Mouse (Mus musculus): Measurements from ENCODE around the gene Smim24.

Gene Smim24

GRCm38 (mm10) chr10:81389801-81390677 is 2.8 kb upstream of the Smim24 start:
- DNase-seq (ENCODE audit: low spot score in 2 of 2): peak in 1 of 2 experiments; percentile 85

- no peak for DNase-seq (ENCODE audit: low spot score in 2 of 2)
These were observed 2.2 kb upstream of the Smim24 start for GRCm38 (mm10) chr10:81390678-81390965.

- DNase-seq (ENCODE audit: low spot score in 2 of 2): no peak
These were observed 581 bp upstream of the Smim24 start for GRCm38 (mm10) chr10:81392270-81392669.

GRCm38 (mm10) chr10:81393456-81394063 is 709 bp downstream of the Smim24 start:
- no peak for DNase-seq (ENCODE audit: low spot score in 2 of 2)

- peak in 1 of 2 experiments; percentile 75 for DNase-seq (ENCODE audit: low spot score in 2 of 2)
These were observed 2.3 kb downstream of the Smim24 start for GRCm38 (mm10) chr10:81395127-81395526.

GRCm38 (mm10) chr10:81395865-81396264 is 3.0 kb downstream of the Smim24 start:
- DNase-seq (ENCODE audit: low spot score in 2 of 2): no peak

GRCm38 (mm10) chr10:81396749-81397148 is 3.9 kb downstream of the Smim24 start:
- no peak for DNase-seq (ENCODE audit: low spot score in 2 of 2)

GRCm38 (mm10) chr10:81399296-81399695 is 6.4 kb downstream of the Smim24 start:
- no peak for DNase-seq (ENCODE audit: low spot score in 2 of 2)

GRCm38 (mm10) chr10:81399798-81400308 is 7.0 kb downstream of the Smim24 start:
- DNase-seq (ENCODE audit: low spot score in 2 of 2): no peak

GRCm38 (mm10) chr10:81400371-81401204 is 7.7 kb downstream of the Smim24 start:
- no peak for DNase-seq (ENCODE audit: low spot score in 2 of 2)

- peak in 1 of 2 experiments; percentile 82 for DNase-seq (ENCODE audit: low spot score in 2 of 2)
These were observed 8.3 kb downstream of the Smim24 start for GRCm38 (mm10) chr10:81401205-81401520.

- peak; percentile 84 to 87 for DNase-seq (ENCODE audit: low spot score in 2 of 2)
These were observed 8.8 kb downstream of the Smim24 start for GRCm38 (mm10) chr10:81401521-81402226.

- no peak for DNase-seq (ENCODE audit: low spot score in 2 of 2)
These were observed 9.4 kb downstream of the Smim24 start for GRCm38 (mm10) chr10:81402227-81402765.

GRCm38 (mm10) chr10:81403511-81403910 is 10.7 kb downstream of the Smim24 start:
- no peak for DNase-seq (ENCODE audit: low spot score in 2 of 2)

- no peak for DNase-seq (ENCODE audit: low spot score in 2 of 2)
These were observed 11.2 kb downstream of the Smim24 start for GRCm38 (mm10) chr10:81404082-81404481.

- DNase-seq (ENCODE audit: low spot score in 2 of 2): no peak
These were observed 11.9 kb downstream of the Smim24 start for GRCm38 (mm10) chr10:81404720-81405119.

- DNase-seq (ENCODE audit: low spot score in 2 of 2): no peak
These were observed 12.8 kb downstream of the Smim24 start for GRCm38 (mm10) chr10:81405588-81406201.

GRCm38 (mm10) chr10:81406504-81407440 is 13.9 kb downstream of the Smim24 start:
- DNase-seq (ENCODE audit: low spot score in 2 of 2): no peak

GRCm38 (mm10) chr10:81407539-81408423 is 14.9 kb downstream of the Smim24 start:
- peak; percentile 74 to 85 for DNase-seq (ENCODE audit: low spot score in 2 of 2)
